Mouse (Mus musculus): ENCODE data around the gene Pde7b. TPM values are rescaled to one million over a fixed set of nuclear protein-coding genes. Genes with fewer than 3 reads are reported as not detected.
A peak's percentile ranks its signal among the peaks of the same experiment; 100 is the strongest.

Pde7b gene
- polyA plus RNA-seq, 1 experiment from 2014 or later = 1.5 TPM

DNA sequence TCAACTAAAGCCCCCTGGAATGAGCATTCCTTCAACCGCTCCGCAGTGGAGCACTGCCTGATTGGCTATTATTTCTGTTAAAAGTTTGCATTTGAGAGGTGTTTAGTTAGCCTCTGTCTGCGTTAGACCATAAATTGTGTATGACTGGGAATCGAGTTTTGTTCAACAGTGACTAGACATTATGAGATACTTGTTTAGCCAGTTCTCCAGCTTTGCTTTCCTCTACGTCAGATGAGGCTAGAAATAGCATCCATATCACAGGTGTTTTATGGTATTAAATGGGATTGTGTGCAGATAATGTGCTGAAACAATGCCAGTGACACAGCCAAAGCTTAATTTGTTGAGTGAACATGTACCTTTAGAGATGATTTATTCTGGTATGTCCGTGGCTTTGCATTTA is 70.3 kb downstream of the Pde7b start:
- no peak for DNase-seq (ENCODE audit: low spot score)
- no peak overlapping the region for H3K4me3 ChIP-seq (ENCODE audit: low read depth, low read length)
- WGBS = 86% methylated on average over 6 of the region's 6 CpGs
- ATAC-seq (ENCODE audit: insufficient read depth, low FRiP score, low TSS enrichment) = no peak
- no peaks in the 10 kb centered on the region for H3K27me3 ChIP-seq (ENCODE audit: control insufficient read depth, insufficient read depth, low read length)
- no peak overlapping the region for H3K4me2 ChIP-seq (ENCODE audit: low read depth)
- H3K27ac ChIP-seq (ENCODE audit: low read depth, low read length) = no peak overlapping the region
- H3K9me3 ChIP-seq (ENCODE audit: control insufficient read depth, low read length) = no peaks in the 10 kb centered on the region
- H3K4me1 ChIP-seq (ENCODE audit: control insufficient read depth, insufficient read depth, low read length) = no peaks in the 10 kb centered on the region
- H3K9ac ChIP-seq (ENCODE audit: low read length) = no peak overlapping the region
- no peaks in the 10 kb centered on the region for H3K36me3 ChIP-seq (ENCODE audit: control insufficient read depth, insufficient read depth, low read length)

DNA sequence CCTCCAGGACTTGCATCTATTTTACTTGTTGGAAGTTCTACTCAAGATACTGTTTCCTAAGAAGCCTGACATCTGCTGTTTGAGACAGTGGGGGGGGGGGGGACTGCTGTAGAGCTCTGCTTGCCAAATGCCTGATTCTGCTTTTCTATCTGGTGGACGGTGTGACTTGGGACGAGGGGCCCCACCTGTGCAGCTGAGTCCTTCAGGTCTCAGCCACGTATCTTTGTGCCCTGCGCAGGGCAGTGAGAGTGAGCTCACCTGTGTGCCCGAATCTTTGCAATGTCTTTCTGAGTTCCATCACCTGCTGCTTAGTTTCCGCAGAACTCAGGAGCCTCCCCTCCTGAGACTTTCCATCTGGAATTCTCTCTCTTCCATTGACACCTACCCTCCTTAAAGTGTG is 70.7 kb downstream of the Pde7b start:
- Histone ChIP-seq H3K4me2 (ENCODE audit: low read depth) (no peak overlapping the region), H3K27me3 (ENCODE audit: control insufficient read depth, insufficient read depth, low read length) (no peaks in the 10 kb centered on the region), H3K36me3 (ENCODE audit: control insufficient read depth, insufficient read depth, low read length) (no peaks in the 10 kb centered on the region), H3K9ac (ENCODE audit: low read length) (no peak overlapping the region), H3K4me3 (ENCODE audit: low read depth, low read length) (no peak overlapping the region), H3K9me3 (ENCODE audit: control insufficient read depth, low read length) (no peaks in the 10 kb centered on the region), H3K4me1 (ENCODE audit: control insufficient read depth, insufficient read depth, low read length) (no peaks in the 10 kb centered on the region), H3K27ac (ENCODE audit: low read depth, low read length) (no peak overlapping the region)
- no peak for ATAC-seq (ENCODE audit: insufficient read depth, low FRiP score, low TSS enrichment)
- WGBS = 82% methylated on average over 6 of the region's 6 CpGs
- no peak for DNase-seq (ENCODE audit: low spot score)

DNA sequence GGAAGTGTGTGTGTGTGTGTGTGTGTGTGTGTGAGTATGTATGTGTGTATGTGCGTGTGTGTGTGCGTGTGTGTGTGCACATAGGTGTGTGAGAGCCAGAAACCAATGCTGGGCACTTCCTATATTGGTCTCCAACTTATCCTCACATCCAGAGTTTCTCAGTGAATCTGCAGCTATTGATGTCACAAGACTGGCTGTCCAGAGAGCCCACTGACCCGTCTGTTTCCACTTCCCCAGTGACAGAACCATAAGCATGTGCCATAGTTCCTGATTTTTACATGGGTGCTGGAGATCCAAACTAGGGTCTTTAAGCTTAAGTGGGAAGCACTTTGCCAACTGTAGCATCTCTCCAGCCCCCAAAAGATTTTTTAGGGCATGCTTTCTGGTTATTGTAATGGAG is 71.6 kb downstream of the Pde7b start:
- no peaks in the 10 kb centered on the region for H3K36me3 ChIP-seq (ENCODE audit: control insufficient read depth, insufficient read depth, low read length)
- ATAC-seq (ENCODE audit: insufficient read depth, low FRiP score, low TSS enrichment) (no peak), DNase-seq (ENCODE audit: low spot score) (no peak)
- no peak overlapping the region for H3K4me3 ChIP-seq (ENCODE audit: low read depth, low read length)
- no peaks in the 10 kb centered on the region for H3K9me3 ChIP-seq (ENCODE audit: control insufficient read depth, low read length)
- no peak overlapping the region for H3K9ac ChIP-seq (ENCODE audit: low read length)
- H3K4me1 ChIP-seq (ENCODE audit: control insufficient read depth, insufficient read depth, low read length) = no peaks in the 10 kb centered on the region
- no peak overlapping the region for H3K27ac ChIP-seq (ENCODE audit: low read depth, low read length)
- no peak overlapping the region for H3K4me2 ChIP-seq (ENCODE audit: low read depth)
- no peaks in the 10 kb centered on the region for H3K27me3 ChIP-seq (ENCODE audit: control insufficient read depth, insufficient read depth, low read length)
- 84% methylated on average over 3 of the region's 3 CpGs for WGBS

DNA sequence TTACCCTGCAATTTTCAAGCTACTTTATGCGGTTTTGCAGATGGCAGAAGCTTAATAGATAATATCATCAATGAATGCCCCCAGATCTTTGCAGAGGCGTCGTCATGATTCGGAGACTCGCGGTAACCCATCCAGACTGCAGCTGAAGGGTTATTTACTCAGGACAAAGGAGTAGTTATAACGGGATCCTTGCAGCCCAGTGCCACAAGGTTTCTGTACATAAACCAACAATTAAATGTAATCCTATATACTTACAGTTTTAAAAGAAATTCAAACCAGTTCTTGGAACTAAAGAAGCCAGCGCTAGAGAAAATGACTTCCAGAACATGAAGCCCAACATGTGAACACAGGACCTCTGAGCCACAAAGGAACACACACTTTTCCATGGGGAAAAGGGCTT is 88.5 kb downstream of the Pde7b start:
- ATAC-seq (ENCODE audit: insufficient read depth, low FRiP score, low TSS enrichment) (no peak), DNase-seq (ENCODE audit: low spot score) (peak; percentile 11)
- Histone ChIP-seq H3K4me1 (ENCODE audit: control insufficient read depth, insufficient read depth, low read length) (no peaks in the 10 kb centered on the region), H3K27ac (ENCODE audit: low read depth, low read length) (no peak overlapping the region), H3K4me2 (ENCODE audit: low read depth) (no peak overlapping the region), H3K27me3 (ENCODE audit: control insufficient read depth, insufficient read depth, low read length) (no peaks in the 10 kb centered on the region), H3K36me3 (ENCODE audit: control insufficient read depth, insufficient read depth, low read length) (no peaks in the 10 kb centered on the region), H3K9ac (ENCODE audit: low read length) (no peak overlapping the region), H3K9me3 (ENCODE audit: control insufficient read depth, low read length) (no peaks in the 10 kb centered on the region), H3K4me3 (ENCODE audit: low read depth, low read length) (no peak overlapping the region)
- 90% methylated on average over 8 of the region's 8 CpGs for WGBS

DNA sequence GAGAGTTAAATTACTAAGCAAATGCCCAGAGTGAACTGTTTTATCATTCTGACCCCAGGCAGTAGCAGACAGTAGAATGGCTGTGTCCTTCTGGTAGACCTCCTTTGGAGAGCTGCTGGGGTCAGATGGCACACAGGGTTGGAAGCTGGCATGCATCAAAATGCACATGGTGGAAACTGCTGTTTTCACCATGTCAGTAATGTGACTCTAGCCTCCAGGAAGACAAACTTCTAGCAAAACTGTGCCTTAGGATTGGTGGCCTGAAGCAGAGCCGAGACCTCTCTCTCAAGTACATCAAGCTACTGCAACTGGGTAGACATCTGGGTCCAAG is 91.8 kb downstream of the Pde7b start:
- ATAC-seq (ENCODE audit: insufficient read depth, low FRiP score, low TSS enrichment) (no peak), DNase-seq (ENCODE audit: low spot score) (no peak)
- Histone ChIP-seq H3K4me1 (ENCODE audit: control insufficient read depth, insufficient read depth, low read length) (no peaks in the 10 kb centered on the region), H3K9me3 (ENCODE audit: control insufficient read depth, low read length) (no peaks in the 10 kb centered on the region), H3K4me2 (ENCODE audit: low read depth) (no peak overlapping the region), H3K36me3 (ENCODE audit: control insufficient read depth, insufficient read depth, low read length) (no peaks in the 10 kb centered on the region), H3K27me3 (ENCODE audit: control insufficient read depth, insufficient read depth, low read length) (no peaks in the 10 kb centered on the region), H3K27ac (ENCODE audit: low read depth, low read length) (no peak overlapping the region), H3K4me3 (ENCODE audit: low read depth, low read length) (no peak overlapping the region), H3K9ac (ENCODE audit: low read length) (no peak overlapping the region)
- 95% methylated on average over 1 of the region's 1 CpGs for WGBS

DNA sequence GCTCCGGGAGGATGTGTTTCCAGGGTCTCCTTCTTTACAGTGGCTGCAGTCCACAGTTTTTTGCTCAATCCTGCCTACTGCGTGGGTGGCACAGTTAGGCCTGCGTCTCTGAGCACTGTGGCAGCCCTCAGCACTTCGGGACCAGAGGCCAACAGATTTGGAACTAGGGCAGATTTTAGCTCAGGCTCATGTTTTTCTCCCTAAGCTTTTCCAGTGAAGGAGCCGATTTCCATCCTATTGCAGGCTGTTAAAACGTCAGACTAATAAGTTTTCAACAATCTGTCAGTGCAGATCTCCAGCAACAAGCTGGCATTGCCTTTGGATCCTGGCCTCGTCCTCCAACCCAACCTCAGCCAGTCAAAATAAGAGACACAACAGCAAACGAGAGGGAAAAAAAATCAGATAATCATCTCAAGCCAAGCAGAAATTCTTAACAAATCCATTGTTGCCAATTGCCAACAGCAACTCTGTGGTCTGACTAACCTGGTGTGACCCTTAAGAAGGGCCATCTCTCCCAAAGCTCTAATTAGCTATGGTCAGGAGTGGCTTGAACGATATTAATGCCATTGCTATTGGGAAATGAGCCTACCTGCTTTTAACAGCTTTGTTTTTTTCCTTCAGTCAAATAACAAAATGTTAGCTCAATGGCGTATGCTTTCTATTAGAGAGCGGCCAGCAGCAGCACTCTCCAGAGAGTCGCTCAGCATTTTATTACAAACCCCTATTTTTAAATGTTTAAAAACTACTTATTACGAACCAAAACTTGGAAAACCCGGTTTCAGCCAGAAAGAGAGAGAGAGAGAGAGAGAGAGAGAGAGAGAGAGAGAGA is 92.4 kb downstream of the Pde7b start:
- WGBS = 80% methylated on average over 14 of the region's 14 CpGs
- no peak overlapping the region for H3K4me2 ChIP-seq (ENCODE audit: low read depth)
- H3K27ac ChIP-seq (ENCODE audit: low read depth, low read length) = no peak overlapping the region
- no peaks in the 10 kb centered on the region for H3K9me3 ChIP-seq (ENCODE audit: control insufficient read depth, low read length)
- H3K36me3 ChIP-seq (ENCODE audit: control insufficient read depth, insufficient read depth, low read length) = no peaks in the 10 kb centered on the region
- no peak for ATAC-seq (ENCODE audit: insufficient read depth, low FRiP score, low TSS enrichment)
- no peaks in the 10 kb centered on the region for H3K27me3 ChIP-seq (ENCODE audit: control insufficient read depth, insufficient read depth, low read length)
- no peak overlapping the region for H3K4me3 ChIP-seq (ENCODE audit: low read depth, low read length)
- no peak overlapping the region for H3K9ac ChIP-seq (ENCODE audit: low read length)
- no peaks in the 10 kb centered on the region for H3K4me1 ChIP-seq (ENCODE audit: control insufficient read depth, insufficient read depth, low read length)
- DNase-seq (ENCODE audit: low spot score) = no peak

DNA sequence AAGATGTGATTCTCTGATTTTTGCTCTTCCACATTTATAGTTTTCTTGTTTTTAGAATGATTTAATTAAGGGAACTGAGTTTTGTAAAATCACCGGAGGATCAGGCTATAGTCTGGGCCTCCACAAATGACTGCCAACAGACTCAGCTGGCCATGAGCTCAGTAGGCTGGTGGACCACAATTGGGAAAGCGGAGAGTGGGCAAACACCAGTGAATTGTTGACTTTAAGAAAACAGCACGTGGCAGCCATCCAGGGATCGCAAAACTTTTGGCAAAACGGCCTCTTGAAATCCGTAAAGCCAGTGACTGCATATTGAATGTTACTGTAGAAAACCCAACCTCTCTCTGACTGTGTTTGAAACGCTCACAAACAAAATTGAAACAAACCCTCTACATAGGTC is 94.8 kb downstream of the Pde7b start:
- H3K36me3 ChIP-seq (ENCODE audit: control insufficient read depth, insufficient read depth, low read length) = no peaks in the 10 kb centered on the region
- DNase-seq (ENCODE audit: low spot score) (no peak), ATAC-seq (ENCODE audit: insufficient read depth, low FRiP score, low TSS enrichment) (no peak)
- no peak overlapping the region for H3K4me3 ChIP-seq (ENCODE audit: low read depth, low read length)
- no peak overlapping the region for H3K4me2 ChIP-seq (ENCODE audit: low read depth)
- no peaks in the 10 kb centered on the region for H3K9me3 ChIP-seq (ENCODE audit: control insufficient read depth, low read length)
- H3K27me3 ChIP-seq (ENCODE audit: control insufficient read depth, insufficient read depth, low read length) = no peaks in the 10 kb centered on the region
- no peak overlapping the region for H3K27ac ChIP-seq (ENCODE audit: low read depth, low read length)
- no peaks in the 10 kb centered on the region for H3K4me1 ChIP-seq (ENCODE audit: control insufficient read depth, insufficient read depth, low read length)
- WGBS = 79% methylated on average over 7 of the region's 7 CpGs
- H3K9ac ChIP-seq (ENCODE audit: low read length) = no peak overlapping the region

DNA sequence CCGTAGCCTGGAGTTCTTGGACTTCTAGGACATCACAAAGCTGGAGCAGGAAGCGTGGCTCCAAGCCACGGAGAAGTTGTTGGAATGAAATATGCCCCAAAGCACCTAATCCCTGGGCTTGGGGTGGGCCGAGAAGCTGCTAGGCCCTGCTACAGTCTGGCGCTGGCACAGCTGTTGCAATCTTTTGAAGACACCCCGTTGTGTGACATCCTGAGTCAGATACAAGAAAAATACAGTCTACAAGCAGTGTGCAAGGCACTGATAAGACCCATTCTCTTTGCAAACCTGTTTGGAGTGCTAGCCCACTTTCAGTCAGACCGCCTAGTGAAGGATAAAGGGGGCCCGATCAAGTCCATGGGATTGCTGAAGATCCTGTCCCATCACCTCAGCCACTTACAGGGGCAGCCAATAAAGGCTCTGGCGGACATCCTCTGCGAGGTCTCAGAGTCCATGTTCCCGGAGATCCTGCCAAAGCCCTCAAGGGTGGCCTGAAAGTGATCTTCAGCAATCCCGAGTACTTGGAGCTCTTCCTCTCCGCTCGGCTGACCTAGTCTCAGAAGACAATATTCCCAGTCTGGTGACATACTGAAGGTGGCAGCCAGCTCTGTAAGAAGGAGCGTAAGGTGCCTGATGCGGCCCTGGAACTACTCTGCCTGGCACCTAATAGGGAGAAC is 99.0 kb downstream of the Pde7b start:
- H3K27ac ChIP-seq (ENCODE audit: low read depth, low read length) = no peak overlapping the region
- ATAC-seq (ENCODE audit: insufficient read depth, low FRiP score, low TSS enrichment) (no peak), DNase-seq (ENCODE audit: low spot score) (no peak)
- H3K9ac ChIP-seq (ENCODE audit: low read length) = no peak overlapping the region
- H3K36me3 ChIP-seq (ENCODE audit: control insufficient read depth, insufficient read depth, low read length) = no peaks in the 10 kb centered on the region
- H3K27me3 ChIP-seq (ENCODE audit: control insufficient read depth, insufficient read depth, low read length) = no peaks in the 10 kb centered on the region
- H3K9me3 ChIP-seq (ENCODE audit: control insufficient read depth, low read length) = no peaks in the 10 kb centered on the region
- no peak overlapping the region for H3K4me2 ChIP-seq (ENCODE audit: low read depth)
- 87% methylated on average over 16 of the region's 16 CpGs for WGBS
- H3K4me3 ChIP-seq (ENCODE audit: low read depth, low read length) = no peak overlapping the region
- H3K4me1 ChIP-seq (ENCODE audit: control insufficient read depth, insufficient read depth, low read length) = no peaks in the 10 kb centered on the region

Measured in neural tube, embryonic 11.5 days (tissue).